Mouse (Mus musculus) adipocyte (in vitro differentiated cells): ENCODE data around the gene Cd300ld3.
A peak's percentile ranks its signal among the peaks of the same experiment; 100 is the strongest.

ENCODE experiments used
- DNase-seq: peaks from one replicate; pipeline ENCODE4 v3.0.0-alpha.2; 2016; ENCODE audit warnings: low spot score

The Cd300ld3 gene

GRCm38 (mm10) chr11:115048259-115048658, at the start of gene Cd300ld3:
Cd300ld3 (minus strand) TSS chr11:115048409.
- no peak for DNase-seq

- no peak for DNase-seq
Measured at GRCm38 (mm10) chr11:115092140-115092539, 43.9 kb upstream of the Cd300ld3 start.

- DNase-seq, result no peak
Measured at GRCm38 (mm10) chr11:115091362-115091901, 43.2 kb upstream of the Cd300ld3 start, which contains the start of gene Rab37. Rab37 (plus strand) TSS chr11:115091431.

GRCm38 (mm10) chr11:115089853-115090252, 41.6 kb upstream of the Cd300ld3 start:
- no peak for DNase-seq

GRCm38 (mm10) chr11:115086213-115086612, 38.0 kb upstream of the Cd300ld3 start:
- DNase-seq, result no peak

- DNase-seq, result no peak
Measured at GRCm38 (mm10) chr11:115085064-115085463, 36.9 kb upstream of the Cd300ld3 start.

GRCm38 (mm10) chr11:115084595-115084994, 36.4 kb upstream of the Cd300ld3 start:
- no peak for DNase-seq

GRCm38 (mm10) chr11:115083376-115084139, 35.3 kb upstream of the Cd300ld3 start:
- DNase-seq, result peak; percentile 83

GRCm38 (mm10) chr11:115082196-115082595, 34.0 kb upstream of the Cd300ld3 start:
- DNase-seq, result no peak

- no peak for DNase-seq
Measured at GRCm38 (mm10) chr11:115081373-115081772, 33.2 kb upstream of the Cd300ld3 start.

GRCm38 (mm10) chr11:115080886-115081285, 32.7 kb upstream of the Cd300ld3 start:
- DNase-seq, result peak; percentile 70

GRCm38 (mm10) chr11:115078680-115079079, 30.5 kb upstream of the Cd300ld3 start:
- DNase-seq, result no peak

GRCm38 (mm10) chr11:115077436-115077835, 29.2 kb upstream of the Cd300ld3 start:
- no peak for DNase-seq

- no peak for DNase-seq
Measured at GRCm38 (mm10) chr11:115075859-115076258, 27.6 kb upstream of the Cd300ld3 start.

GRCm38 (mm10) chr11:115075407-115075806, 27.2 kb upstream of the Cd300ld3 start:
- DNase-seq, result no peak

- peak; percentile 24 for DNase-seq
Measured at GRCm38 (mm10) chr11:115073002-115073401, 24.8 kb upstream of the Cd300ld3 start.

GRCm38 (mm10) chr11:115071631-115072294, 23.6 kb upstream of the Cd300ld3 start:
- DNase-seq, result peak; percentile 98

- DNase-seq, result no peak
Measured at GRCm38 (mm10) chr11:115071015-115071551, 22.9 kb upstream of the Cd300ld3 start.

GRCm38 (mm10) chr11:115066768-115067167, 18.6 kb upstream of the Cd300ld3 start:
- DNase-seq, result no peak

GRCm38 (mm10) chr11:115062077-115062476, 13.9 kb upstream of the Cd300ld3 start, which contains the start of gene Cd300e:
Cd300e (minus strand) TSS chr11:115062177.
- DNase-seq, result no peak

GRCm38 (mm10) chr11:115059797-115060196, 11.6 kb upstream of the Cd300ld3 start:
- DNase-seq, result no peak

GRCm38 (mm10) chr11:115058701-115059100, 10.5 kb upstream of the Cd300ld3 start:
- DNase-seq, result no peak

- no peak for DNase-seq
Measured at GRCm38 (mm10) chr11:115054537-115054936, 6.3 kb upstream of the Cd300ld3 start.
